Mouse (Mus musculus) lung, adult 2 months (tissue): Measurements from ENCODE around the gene Hao2.

ENCODE experiments used
- CTCF ChIP-seq: fragments of 200-500 bp; IDR thresholded peaks from 2 replicates; pipeline ENCODE4 v1.5.1; 2011; ENCODE audit warnings: mild to moderate bottlenecking, low read length, control low read depth; ENCODE audit not compliant: insufficient read depth
- POLR2A ChIP-seq: fragments of 200-500 bp; IDR thresholded peaks from 2 replicates; pipeline ENCODE4 v1.6.1; 2011; ENCODE audit warnings: low read depth, mild to moderate bottlenecking, control low read depth, low read length, borderline replicate concordance; ENCODE audit errors: extremely low read depth

DNA sequence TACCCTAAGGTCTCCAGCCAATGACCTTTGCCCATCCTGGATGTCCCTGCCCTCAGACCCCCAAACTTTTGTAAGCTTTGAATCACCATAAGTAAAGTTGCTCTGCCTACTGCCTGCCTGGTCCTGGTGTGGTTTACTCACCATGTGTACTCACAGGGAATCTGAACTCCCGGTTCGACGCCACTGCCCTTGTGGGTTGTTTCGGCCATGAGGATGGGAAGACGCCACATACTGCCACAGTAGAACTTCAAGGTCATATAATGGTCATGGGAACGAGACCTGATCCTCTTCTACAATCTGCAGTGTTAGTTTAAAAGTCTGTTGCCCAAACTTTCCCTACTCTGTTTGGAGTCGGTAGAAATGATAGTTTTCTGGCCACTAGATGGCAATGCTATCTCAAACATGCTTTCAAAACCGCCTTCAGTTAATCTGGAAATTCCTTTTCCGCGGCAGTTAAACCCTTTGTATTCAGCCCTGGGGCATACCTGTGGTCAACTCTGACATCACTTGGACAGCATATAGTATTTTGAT lies 2.1 kb upstream of the Hao2 start:
- no peak for TF ChIP-seq CTCF
- TF ChIP-seq POLR2A, result no peak
